1 mouse cellular context compared by ENCODE assay signal in the genomic region with DNA sequence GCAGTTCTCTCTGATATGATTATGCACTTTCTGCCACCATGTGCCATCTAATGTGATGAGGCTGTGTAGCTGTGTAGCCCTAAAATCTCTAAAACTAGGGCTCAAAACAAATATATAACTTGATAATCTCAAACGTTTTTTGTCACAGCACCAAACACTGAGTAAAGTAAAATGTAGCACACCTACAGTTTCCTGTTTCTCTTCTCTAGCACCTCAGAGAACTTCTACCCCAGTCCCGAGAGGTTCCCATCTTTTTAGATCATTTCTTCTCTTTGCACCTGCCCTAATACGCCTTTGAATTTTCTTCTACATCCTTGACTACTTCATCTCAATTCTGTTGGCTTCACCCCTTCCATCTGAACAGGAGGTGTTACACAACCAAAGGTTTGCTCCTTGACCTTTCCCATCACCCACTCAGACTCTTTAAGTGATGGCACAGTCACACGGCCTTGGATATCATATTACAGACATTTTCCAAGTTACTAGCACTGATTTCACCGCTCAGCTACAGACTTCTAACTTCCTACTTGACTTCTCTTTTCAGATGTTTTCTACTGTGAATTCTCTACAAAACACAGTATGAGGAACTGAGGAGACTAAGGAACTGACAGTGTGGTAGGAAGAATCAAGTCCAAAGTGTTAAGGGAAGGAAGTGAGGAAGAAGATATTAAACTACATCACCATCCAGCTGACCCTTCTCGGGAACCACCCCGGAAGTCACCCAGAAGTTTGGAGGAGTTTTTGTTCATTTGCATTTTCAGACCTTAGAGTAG.
TF ChIP-seq lines count a peak whose summit lies in the region.

No protein-coding gene starts in this region.

TF ChIP-seq in CH12.LX, 34 proteins besides CTCF, POLR2A, EP300 and RAD21 (continued from another document):
- no peak for TF ChIP-seq USF2 (conservative IDR thresholded peaks at IDR 0.05; ENCODE audit: low read depth, low read length)
